Mouse (Mus musculus) splenic B cell, adult 2 months (primary cell): ENCODE data around the gene Slc25a45.

ENCODE experiments used
- DNase-seq: peaks from one replicate; pipeline ENCODE4 v3.0.0-alpha.2; 2011; ENCODE audit warnings: low read depth, low spot score
- H3K27me3 ChIP-seq: 2 replicates; pipeline ENCODE4 v1.6.1; 2012; ENCODE audit warnings: mild to moderate bottlenecking, low read length, moderate library complexity, mixed read lengths; ENCODE audit not compliant: control insufficient read depth, poor library complexity, insufficient read depth, severe bottlenecking
- H3K36me3 ChIP-seq: 2 replicates; pipeline ENCODE4 v1.6.1; 2012; ENCODE audit warnings: mild to moderate bottlenecking, low read length, moderate library complexity, mixed read lengths; ENCODE audit not compliant: control insufficient read depth, poor library complexity, insufficient read depth, severe bottlenecking

The Slc25a45 gene

GRCm38 (mm10) chr19:5877618-5878361, at the start of gene Slc25a45:
Gene Slc25a45, plus strand, starts transcription at chr19:5877808.
- peak; percentile 78 for DNase-seq
- Histone ChIP-seq H3K36me3 (no peaks in the 10 kb centered on the region), H3K27me3 (no peaks in the 10 kb centered on the region)

DNA sequence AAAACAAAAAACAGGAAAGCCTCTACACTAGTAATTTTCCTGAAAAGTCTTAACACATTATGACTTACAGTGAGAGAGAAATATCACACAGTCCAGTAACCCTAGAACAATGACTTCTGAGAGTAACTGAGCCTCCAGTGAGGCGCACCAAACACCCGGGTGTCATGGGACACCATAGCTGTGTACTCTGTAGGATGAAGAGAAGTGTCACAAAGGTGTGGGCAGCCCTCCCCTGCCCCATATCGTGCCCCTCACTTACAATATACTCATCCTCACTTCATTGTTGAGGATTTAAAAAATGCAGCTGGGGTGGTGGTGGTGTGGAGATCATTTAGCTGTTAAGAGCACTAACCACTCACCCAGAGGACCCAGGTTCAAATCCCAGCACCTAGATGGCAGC, 49.5 kb upstream of the Slc25a45 start:
- Histone ChIP-seq H3K36me3 (peaks cover 9% of the 10 kb centered on the region), H3K27me3 (no peaks in the 10 kb centered on the region)
- no peak for DNase-seq

GRCm38 (mm10) chr19:5828905-5829304, 48.7 kb upstream of the Slc25a45 start:
- Histone ChIP-seq H3K27me3 (no peaks in the 10 kb centered on the region), H3K36me3 (peaks cover 9% of the 10 kb centered on the region)
- DNase-seq: no peak

- no peak for DNase-seq
- no peaks in the 10 kb centered on the region for H3K27me3 ChIP-seq
- peaks cover 9% of the 10 kb centered on the region for H3K36me3 ChIP-seq
Observed at GRCm38 (mm10) chr19:5829958-5830615, 47.5 kb upstream of the Slc25a45 start.

- H3K27me3 ChIP-seq: no peaks in the 10 kb centered on the region
- peaks cover 7% of the 10 kb centered on the region for H3K36me3 ChIP-seq
- no peak for DNase-seq
Observed at GRCm38 (mm10) chr19:5830776-5831175, 46.8 kb upstream of the Slc25a45 start.

- DNase-seq: no peak
- no peaks in the 10 kb centered on the region for H3K27me3 ChIP-seq
Observed at GRCm38 (mm10) chr19:5831224-5831957, 46.2 kb upstream of the Slc25a45 start.

GRCm38 (mm10) chr19:5831958-5832320, 45.7 kb upstream of the Slc25a45 start:
- Histone ChIP-seq H3K27me3 (no peaks in the 10 kb centered on the region), H3K36me3 (peaks cover 4% of the 10 kb centered on the region)

More at GRCm38 (mm10) chr19:5831224-5831957, 46.2 kb upstream of the Slc25a45 start:
- peaks cover 4% of the 10 kb centered on the region for H3K36me3 ChIP-seq

GRCm38 (mm10) chr19:5832326-5832725, 45.3 kb upstream of the Slc25a45 start:
- H3K27me3 ChIP-seq: no peaks in the 10 kb centered on the region

More at GRCm38 (mm10) chr19:5831958-5832320, 45.7 kb upstream of the Slc25a45 start:
- DNase-seq: no peak

GRCm38 (mm10) chr19:5833287-5834100, 44.1 kb upstream of the Slc25a45 start:
- no peaks in the 10 kb centered on the region for H3K27me3 ChIP-seq
- H3K36me3 ChIP-seq: peaks cover 1% of the 10 kb centered on the region
- DNase-seq: no peak

More at GRCm38 (mm10) chr19:5832326-5832725, 45.3 kb upstream of the Slc25a45 start:
- DNase-seq: no peak
- peaks cover 4% of the 10 kb centered on the region for H3K36me3 ChIP-seq

DNA sequence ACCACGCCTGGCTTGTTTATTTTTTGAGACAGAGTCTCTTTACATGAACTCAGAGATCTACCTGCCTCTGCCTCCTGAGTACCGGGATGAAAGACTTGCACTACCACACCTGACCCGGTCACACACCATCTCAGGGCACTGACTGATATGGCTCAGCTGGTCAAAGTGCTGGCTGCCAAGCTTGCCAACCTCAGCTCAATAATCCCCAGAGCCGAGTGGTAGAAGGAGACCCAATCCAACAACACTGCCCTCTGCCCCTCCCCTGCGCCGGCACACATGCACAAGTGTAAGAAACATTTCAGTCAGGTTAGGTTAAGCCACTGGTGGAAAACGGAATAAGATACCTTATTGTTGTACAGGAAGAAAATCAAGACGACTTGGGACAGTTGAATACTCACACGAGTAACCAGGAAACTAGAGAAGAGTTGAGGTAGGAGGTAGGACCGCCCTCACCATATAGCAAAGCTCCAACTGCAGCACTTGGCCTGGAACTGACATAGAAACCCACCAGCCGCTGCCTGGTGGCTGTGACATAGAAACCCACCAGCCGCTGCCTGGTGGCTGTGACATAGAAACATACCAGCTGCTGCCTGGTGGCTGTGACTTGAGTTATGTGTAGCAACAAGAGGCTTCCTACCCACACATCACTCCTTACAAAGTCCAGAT, 43.2 kb upstream of the Slc25a45 start:
- Histone ChIP-seq H3K36me3 (no peaks in the 10 kb centered on the region; the same call in 1 of the 2 replicates), H3K27me3 (no peaks in the 10 kb centered on the region)
- no peak for DNase-seq

- Histone ChIP-seq H3K27me3 (no peaks in the 10 kb centered on the region), H3K36me3 (no peaks in the 10 kb centered on the region; the same call in 1 of the 2 replicates)
- DNase-seq: peak; percentile 35
Observed at GRCm38 (mm10) chr19:5835054-5835921, 42.3 kb upstream of the Slc25a45 start.

DNA sequence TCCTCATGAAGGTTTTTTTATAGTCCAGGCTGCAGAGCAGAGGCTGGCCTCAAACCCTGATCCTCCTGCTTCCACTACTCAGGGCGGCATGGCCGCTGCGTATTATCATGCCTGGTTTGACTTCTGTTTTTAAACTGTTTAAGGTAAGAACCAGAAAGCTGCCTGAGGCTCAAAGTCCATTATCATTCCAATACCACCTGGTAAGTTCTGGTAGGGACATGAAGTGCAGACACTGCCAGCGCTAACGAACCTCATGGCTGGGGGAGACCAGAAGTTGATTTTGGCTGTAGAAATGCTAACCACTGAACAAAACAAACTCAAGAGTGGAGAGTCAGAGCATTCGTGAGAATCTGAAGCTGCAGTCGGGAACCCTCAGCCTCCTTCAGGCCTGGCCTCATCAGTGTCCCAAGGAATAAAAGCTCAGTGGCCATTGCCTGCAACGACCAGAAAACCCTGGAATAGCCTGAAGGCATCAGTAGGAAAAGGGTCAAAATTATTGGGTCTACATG, 41.6 kb upstream of the Slc25a45 start:
- DNase-seq: no peak
- no peaks in the 10 kb centered on the region; the same call in 1 of the 2 replicates for H3K36me3 ChIP-seq

More for the DNA sequence above, 41.6 kb upstream of the Slc25a45 start:
- H3K27me3 ChIP-seq: no peaks in the 10 kb centered on the region
